Mouse (Mus musculus) A20 (cell line): Measurements from ENCODE around the gene Tspyl3.
A peak's percentile ranks its signal among the peaks of the same experiment; 100 is the strongest.

ENCODE experiments used
- DNase-seq: peaks from one replicate; pipeline ENCODE4 v3.0.0-alpha.2; 2011; ENCODE audit warnings: low read depth, low spot score

Gene Tspyl3

GRCm38 (mm10) chr2:153227959-153228358, 2.7 kb upstream of the Tspyl3 start:
- no peak for DNase-seq

GRCm38 (mm10) chr2:153225595-153225953, 333 bp upstream of the Tspyl3 start:
- DNase-seq: no peak

DNA sequence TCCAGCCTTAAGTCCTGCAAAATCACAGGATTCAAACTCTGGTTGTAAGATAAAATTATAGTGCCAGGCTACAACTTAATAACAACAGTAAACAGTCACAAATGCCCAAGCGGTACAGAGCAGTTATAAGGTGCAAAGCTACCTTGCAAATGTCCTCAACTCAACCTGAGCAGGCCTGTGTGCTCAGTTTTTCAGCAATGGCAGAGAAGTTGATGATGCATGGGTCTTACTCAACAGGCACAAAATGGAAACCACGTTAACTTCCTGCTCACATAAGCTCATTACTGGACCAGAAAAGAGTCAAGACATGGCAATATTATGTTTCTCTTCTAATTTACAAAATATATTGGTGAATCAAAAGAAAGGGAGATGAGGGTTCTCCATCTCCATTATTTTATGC, 2.7 kb downstream of the Tspyl3 start:
- no peak for DNase-seq

- DNase-seq: no peak
Measured at GRCm38 (mm10) chr2:153222130-153222529, 3.1 kb downstream of the Tspyl3 start.

DNA sequence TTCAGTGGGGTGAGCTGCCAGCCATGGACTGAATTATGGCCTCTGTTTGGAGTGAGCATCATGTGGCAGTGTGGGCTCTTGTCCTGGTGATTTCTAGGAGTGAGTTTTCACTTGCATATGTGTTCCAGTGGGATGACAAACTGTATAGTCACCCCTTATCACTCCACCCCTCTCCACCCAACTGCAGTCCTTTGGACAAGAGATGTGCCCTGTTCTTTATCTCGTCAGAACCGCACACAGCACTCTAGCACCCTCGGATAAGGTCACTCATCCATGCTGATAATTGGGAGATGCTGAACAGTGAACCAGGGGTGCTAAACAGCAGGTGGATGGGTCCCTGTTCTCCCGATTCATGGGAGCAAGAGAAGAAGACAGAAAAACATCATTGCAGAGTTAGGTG, 3.6 kb downstream of the Tspyl3 start:
- no peak for DNase-seq

DNA sequence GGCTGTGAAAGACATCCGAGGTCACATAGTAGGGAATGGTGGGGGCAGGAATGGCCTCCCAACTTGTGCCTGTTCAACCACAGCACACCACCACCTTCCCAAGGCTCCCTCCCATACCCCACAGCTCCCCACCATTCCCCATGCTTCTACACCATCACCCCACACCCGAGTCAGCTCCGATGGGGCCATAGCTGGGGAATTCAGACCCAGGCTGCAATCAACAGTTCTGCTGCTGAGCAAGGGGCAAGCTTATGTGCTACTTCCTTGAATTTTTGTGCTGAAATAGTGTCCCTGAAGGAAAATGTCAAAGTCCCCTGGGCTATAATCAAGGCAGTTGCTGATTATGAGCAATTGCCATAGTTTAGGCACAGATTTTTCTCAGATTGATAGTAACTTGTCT, 6.7 kb downstream of the Tspyl3 start:
- DNase-seq: no peak

GRCm38 (mm10) chr2:153217826-153218340, 7.4 kb downstream of the Tspyl3 start:
- no peak for DNase-seq

DNA sequence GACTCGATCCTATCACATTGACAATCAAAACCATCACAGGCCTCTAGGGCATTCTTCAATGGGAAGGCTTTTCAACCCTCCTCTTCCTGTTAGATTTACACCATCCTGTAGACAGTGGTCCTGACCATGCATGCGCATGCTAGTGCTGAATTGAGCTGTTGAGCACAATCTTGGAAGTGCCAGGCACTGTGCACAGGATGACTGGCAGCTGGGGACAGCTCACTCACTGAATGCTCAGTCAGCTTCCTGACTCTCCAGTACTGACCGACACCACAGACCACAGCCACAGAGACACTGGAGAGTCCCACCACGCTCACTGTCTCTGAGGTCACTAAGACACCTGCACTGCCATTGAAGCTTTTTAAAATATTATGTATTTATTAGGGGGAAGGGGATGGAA, 9.8 kb downstream of the Tspyl3 start:
- DNase-seq: no peak

DNA sequence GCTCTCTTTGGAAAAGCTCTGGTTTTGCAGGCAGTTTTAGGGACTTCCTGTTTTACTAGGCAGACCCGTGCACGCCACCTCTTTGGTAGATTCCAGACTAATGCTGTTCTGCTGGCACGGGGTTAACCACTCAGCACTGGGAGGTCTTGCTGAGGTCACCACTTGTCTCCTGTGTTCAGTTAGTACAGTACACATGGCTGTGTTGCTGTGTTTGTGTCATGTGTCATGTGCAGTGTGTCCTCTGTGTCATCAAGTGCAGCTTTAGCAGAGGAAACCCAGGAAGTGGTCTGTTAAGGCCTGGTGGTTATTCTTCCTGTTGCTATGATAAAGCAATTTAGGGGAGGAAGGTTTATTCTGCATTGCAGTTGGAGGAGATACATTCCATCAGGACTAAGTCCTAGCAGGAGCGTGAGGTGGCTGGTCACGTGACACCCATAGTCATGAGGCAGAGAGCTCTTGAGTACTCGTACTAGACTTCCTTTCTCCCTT, 10.4 kb downstream of the Tspyl3 start:
- peak; percentile 26 for DNase-seq

GRCm38 (mm10) chr2:153213351-153213750, 11.9 kb downstream of the Tspyl3 start:
- no peak for DNase-seq

- no peak for DNase-seq
Measured at GRCm38 (mm10) chr2:153211451-153211850, 13.8 kb downstream of the Tspyl3 start.

DNA sequence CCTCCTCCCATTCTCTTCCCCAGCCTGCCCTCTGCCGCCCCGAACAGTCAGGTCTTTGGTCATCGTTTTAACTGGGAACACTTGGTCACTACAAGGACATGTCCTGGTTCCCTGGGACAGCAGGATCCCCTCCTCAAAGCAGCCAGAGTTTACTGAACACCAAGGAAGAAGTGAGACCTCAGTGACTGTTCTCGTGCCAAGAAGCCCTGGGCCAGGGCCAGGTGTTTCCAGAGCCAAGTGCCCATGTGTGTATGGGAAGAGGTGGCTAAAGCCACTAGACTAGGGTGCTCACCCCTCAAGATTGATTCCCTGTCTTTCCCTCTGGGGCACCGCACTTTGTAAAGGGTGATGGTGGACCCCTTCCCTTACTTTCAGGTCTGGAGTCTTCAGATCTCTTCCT, 16.0 kb downstream of the Tspyl3 start:
- no peak for DNase-seq

DNA sequence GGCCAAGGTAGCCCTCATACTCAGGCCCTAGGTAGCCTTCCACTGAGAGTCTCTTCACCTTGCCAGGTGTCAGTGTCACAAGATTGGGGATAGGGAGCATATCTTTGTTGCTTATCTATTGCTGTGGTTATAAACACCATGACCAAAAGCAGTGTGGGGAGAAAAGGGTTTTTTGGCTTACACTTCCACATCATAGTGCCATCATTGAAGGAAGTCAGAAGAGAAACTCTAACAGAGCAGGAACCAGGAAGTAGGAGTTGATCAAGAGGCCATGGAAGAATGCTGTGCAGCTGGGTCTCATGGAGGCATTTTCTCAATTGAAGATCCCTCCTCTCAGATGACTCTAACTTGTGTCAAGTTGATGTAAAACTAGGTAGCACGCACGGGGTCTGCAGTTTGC, 17.1 kb downstream of the Tspyl3 start:
- no peak for DNase-seq

- DNase-seq: no peak
Measured at GRCm38 (mm10) chr2:153202766-153203165, 22.5 kb downstream of the Tspyl3 start.

- no peak for DNase-seq
Measured at GRCm38 (mm10) chr2:153199114-153199513, 26.1 kb downstream of the Tspyl3 start.

DNA sequence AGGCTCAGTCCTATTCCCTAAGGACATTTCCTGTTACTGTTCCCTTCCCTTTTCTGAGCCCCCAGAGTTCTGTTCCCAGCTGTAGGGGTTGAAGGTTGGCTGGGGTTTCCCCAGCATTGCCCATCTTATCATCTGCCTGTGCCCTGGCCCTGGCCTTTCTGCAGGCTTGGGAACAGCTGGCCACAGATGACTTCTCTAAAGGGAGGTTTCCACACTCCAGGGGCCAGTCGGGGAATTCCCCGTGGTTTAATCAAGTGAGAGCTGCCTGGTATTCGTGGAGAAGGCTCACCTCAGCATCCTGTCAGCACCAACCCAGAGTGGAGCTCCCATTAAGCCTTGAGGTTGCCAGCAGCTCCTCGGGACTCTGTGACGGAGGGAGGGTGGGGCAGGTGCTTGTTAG, 26.8 kb downstream of the Tspyl3 start:
- DNase-seq: no peak

DNA sequence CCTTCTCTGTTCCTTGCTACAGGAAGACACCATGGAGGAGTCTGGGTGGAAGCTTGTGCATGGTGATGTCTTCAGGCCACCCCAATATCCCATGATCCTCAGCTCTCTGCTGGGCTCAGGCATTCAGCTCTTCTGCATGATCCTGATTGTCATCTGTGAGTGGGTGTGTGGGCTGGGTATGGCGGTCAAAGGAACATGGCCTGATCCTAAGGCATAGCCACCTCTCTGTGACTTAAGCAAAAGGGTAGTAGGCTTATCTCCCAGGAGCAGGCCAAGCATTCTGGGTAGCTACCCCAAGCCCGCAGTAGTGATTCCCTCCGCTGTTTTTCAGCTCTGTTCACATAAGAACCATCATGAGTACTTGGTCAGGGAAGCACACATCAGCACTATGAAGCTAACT, 31.0 kb downstream of the Tspyl3 start:
- DNase-seq: no peak

DNA sequence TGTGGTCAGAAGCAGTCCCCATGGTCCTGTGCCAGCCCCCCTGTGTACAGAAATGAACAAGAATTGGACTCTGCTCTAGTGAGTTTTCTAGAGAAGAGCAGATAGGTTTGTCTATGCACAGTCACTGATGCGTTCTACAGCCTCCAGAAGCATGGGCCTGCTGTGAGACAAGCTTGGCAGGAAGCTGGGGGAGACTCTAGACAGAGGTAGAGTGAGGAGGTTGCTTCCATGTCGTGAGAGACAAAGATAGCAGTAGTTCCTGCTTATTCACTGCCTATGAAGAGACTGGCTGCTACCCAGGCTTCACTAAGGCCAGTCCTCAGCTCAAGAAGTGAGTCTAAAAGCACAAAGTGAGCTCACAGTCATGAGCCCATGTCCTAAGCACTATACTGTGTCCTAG, 34.0 kb downstream of the Tspyl3 start:
- DNase-seq: no peak

- no peak for DNase-seq
Measured at GRCm38 (mm10) chr2:153187848-153188247, 37.4 kb downstream of the Tspyl3 start.

- DNase-seq: no peak
Measured at GRCm38 (mm10) chr2:153186176-153186591, 39.1 kb downstream of the Tspyl3 start.

GRCm38 (mm10) chr2:153179961-153180360, 45.3 kb downstream of the Tspyl3 start:
- DNase-seq: no peak

DNA sequence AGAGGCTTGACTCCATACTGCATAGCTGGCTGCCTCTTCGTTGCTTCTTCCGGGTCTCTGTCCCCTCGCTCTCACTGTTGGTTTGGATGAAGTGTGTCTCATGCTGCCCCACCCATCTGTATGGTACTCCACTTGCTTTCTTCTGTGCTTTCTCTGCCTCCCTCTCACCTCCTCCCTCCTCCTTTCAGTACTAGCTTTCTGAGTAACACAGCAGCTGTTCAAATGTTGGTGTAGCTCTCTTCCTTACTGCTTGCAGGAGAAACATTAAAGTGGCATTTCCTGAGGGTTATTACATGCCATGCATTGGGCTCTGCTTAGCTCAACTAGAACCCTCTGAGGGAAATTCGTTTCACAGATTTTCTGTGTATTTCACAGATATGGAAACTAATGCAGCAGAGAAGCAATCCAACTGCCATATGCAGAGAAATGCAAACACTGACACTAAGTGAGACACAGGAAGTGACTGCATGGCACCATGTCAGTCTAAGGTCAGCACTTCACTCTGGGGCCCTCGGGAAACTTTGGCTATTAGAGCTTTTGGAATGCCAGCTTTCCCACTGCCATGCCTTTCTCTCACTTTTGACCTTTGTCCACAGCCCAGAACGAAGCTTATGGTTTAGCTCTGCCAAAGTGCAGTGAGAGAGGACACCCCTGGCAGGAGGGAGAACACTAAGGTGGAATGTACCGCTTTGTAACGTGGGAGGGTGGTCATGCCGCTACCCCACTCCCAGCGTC, 45.9 kb downstream of the Tspyl3 start:
- no peak for DNase-seq

- no peak for DNase-seq
Measured at GRCm38 (mm10) chr2:153177188-153177587, 48.1 kb downstream of the Tspyl3 start.
